Mouse (Mus musculus): ENCODE measurements at regions not wholly inside any gene's neighbourhood (a gene's known extent, or its start where the extent isn't known, plus 50 kb on each side); places are given as distances from the start of the nearest gene placed in this dataset.
A peak's percentile ranks its signal among the peaks of the same experiment; 100 is the strongest.

- H3K4me3 ChIP-seq: no peak overlapping the region
- no peak overlapping the region for H3K4me2 ChIP-seq (replicated peaks)
- H3K36me3 ChIP-seq: no peaks in the 10 kb centered on the region
- H3K27ac ChIP-seq: no peak overlapping the region
- no peak for ATAC-seq (ENCODE audit: low FRiP score, low read depth)
- 76% methylated on average over 10 of the region's 10 CpGs for WGBS
- H3K9me3 ChIP-seq: no peaks in the 10 kb centered on the region
- H3K27me3 ChIP-seq: no peaks in the 10 kb centered on the region; the same call in 1 of the 2 replicates
- H3K4me1 ChIP-seq: no peaks in the 10 kb centered on the region
- H3K9ac ChIP-seq: no peak overlapping the region
Measured at GRCm38 (mm10) chr3:34426955-34427354, 223.2 kb upstream of the Sox2 start.

- H3K4me3 ChIP-seq: no peak overlapping the region
- H3K4me2 ChIP-seq (replicated peaks): no peak overlapping the region
- no peaks in the 10 kb centered on the region for H3K4me1 ChIP-seq
- H3K9ac ChIP-seq: no peak overlapping the region
- H3K9me3 ChIP-seq: no peaks in the 10 kb centered on the region; the same call in 1 of the 2 replicates
- no peak overlapping the region for H3K27ac ChIP-seq
- ATAC-seq (ENCODE audit: low FRiP score, low read depth): no peak
- no peaks in the 10 kb centered on the region for H3K27me3 ChIP-seq
- 77% methylated on average over 3 of the region's 3 CpGs for WGBS
- no peaks in the 10 kb centered on the region for H3K36me3 ChIP-seq
Measured at GRCm38 (mm10) chr3:34411915-34412306, 238.3 kb upstream of the Sox2 start.

- Histone ChIP-seq H3K27me3 (no peaks in the 10 kb centered on the region), H3K36me3 (no peaks in the 10 kb centered on the region), H3K4me2 (replicated peaks) (no peak overlapping the region), H3K4me3 (no peak overlapping the region), H3K27ac (no peak overlapping the region), H3K4me1 (no peaks in the 10 kb centered on the region), H3K9me3 (no peaks in the 10 kb centered on the region; the same call in 1 of the 2 replicates), H3K9ac (no peak overlapping the region)
- WGBS: 74% methylated on average over 10 of the region's 10 CpGs
- no peak for ATAC-seq (ENCODE audit: low FRiP score, low read depth)
Measured at GRCm38 (mm10) chr3:34411142-34411914, 238.9 kb upstream of the Sox2 start.

GRCm38 (mm10) chr3:34403586-34403985 lies 246.6 kb upstream of the Sox2 start:
- WGBS: 84% methylated on average over 2 of the region's 2 CpGs
- no peak overlapping the region for H3K4me2 ChIP-seq (replicated peaks)
- H3K27me3 ChIP-seq: no peaks in the 10 kb centered on the region

GRCm38 (mm10) chr3:34391275-34391674 lies 258.9 kb upstream of the Sox2 start:
- H3K9ac ChIP-seq: no peak overlapping the region
- no peak overlapping the region for H3K27ac ChIP-seq
- no peaks in the 10 kb centered on the region for H3K27me3 ChIP-seq
- peaks cover 10% of the 10 kb centered on the region; the same call in 1 of the 2 replicates for H3K9me3 ChIP-seq
- no peaks in the 10 kb centered on the region for H3K36me3 ChIP-seq
- H3K4me1 ChIP-seq: no peaks in the 10 kb centered on the region
- WGBS: 86% methylated on average over 2 of the region's 2 CpGs
- no peak for ATAC-seq (ENCODE audit: low FRiP score, low read depth)
- no peak overlapping the region for H3K4me2 ChIP-seq (replicated peaks)
- no peak overlapping the region for H3K4me3 ChIP-seq

More at GRCm38 (mm10) chr3:34403586-34403985, 246.6 kb upstream of the Sox2 start:
- Histone ChIP-seq H3K4me3 (no peak overlapping the region), H3K9ac (no peak overlapping the region), H3K27ac (no peak overlapping the region), H3K36me3 (no peaks in the 10 kb centered on the region), H3K9me3 (no peaks in the 10 kb centered on the region), H3K4me1 (no peaks in the 10 kb centered on the region)
- no peak for ATAC-seq (ENCODE audit: low FRiP score, low read depth)

GRCm38 (mm10) chr3:34384965-34385505 lies 265.2 kb upstream of the Sox2 start:
- Histone ChIP-seq H3K9ac (no peak overlapping the region), H3K27ac (no peak overlapping the region), H3K9me3 (no peaks in the 10 kb centered on the region), H3K4me2 (replicated peaks) (no peak overlapping the region), H3K27me3 (no peaks in the 10 kb centered on the region), H3K4me3 (no peak overlapping the region), H3K4me1 (no peaks in the 10 kb centered on the region), H3K36me3 (no peaks in the 10 kb centered on the region)
- no peak for ATAC-seq (ENCODE audit: low FRiP score, low read depth)
- 79% methylated on average over 12 of the region's 12 CpGs for WGBS

- Histone ChIP-seq H3K4me1 (0 out of 2 replicates have a peak, but pooled peaks cover 2% of the 10 kb centered on the region), H3K4me2 (replicated peaks) (no peak overlapping the region), H3K36me3 (no peaks in the 10 kb centered on the region), H3K9ac (no peak overlapping the region), H3K9me3 (no peaks in the 10 kb centered on the region), H3K27me3 (no peaks in the 10 kb centered on the region), H3K27ac (no peak overlapping the region), H3K4me3 (no peak overlapping the region)
- no peak for ATAC-seq (ENCODE audit: low FRiP score, low read depth)
- 67% methylated on average over 2 of the region's 2 CpGs for WGBS
Measured at GRCm38 (mm10) chr3:34377913-34378312, 272.3 kb upstream of the Sox2 start.

- H3K9ac ChIP-seq: no peak overlapping the region
- WGBS: 73% methylated on average over 12 of the region's 12 CpGs
- no peak for ATAC-seq (ENCODE audit: low FRiP score, low read depth)
Measured at GRCm38 (mm10) chr3:34377329-34377728, 272.9 kb upstream of the Sox2 start.

GRCm38 (mm10) chr3:34371418-34371817 lies 278.8 kb upstream of the Sox2 start:
- Histone ChIP-seq H3K4me1 (no peaks in the 10 kb centered on the region), H3K27ac (no peak overlapping the region), H3K4me2 (replicated peaks) (no peak overlapping the region), H3K9ac (no peak overlapping the region), H3K36me3 (no peaks in the 10 kb centered on the region), H3K27me3 (no peaks in the 10 kb centered on the region), H3K9me3 (no peaks in the 10 kb centered on the region), H3K4me3 (no peak overlapping the region)
- 85% methylated on average over 2 of the region's 2 CpGs for WGBS
- ATAC-seq (ENCODE audit: low FRiP score, low read depth): no peak

More at GRCm38 (mm10) chr3:34377329-34377728, 272.9 kb upstream of the Sox2 start:
- Histone ChIP-seq H3K36me3 (no peaks in the 10 kb centered on the region), H3K27me3 (no peaks in the 10 kb centered on the region), H3K4me2 (replicated peaks) (no peak overlapping the region), H3K4me1 (0 out of 2 replicates have a peak, but pooled peaks cover 2% of the 10 kb centered on the region), H3K27ac (no peak overlapping the region), H3K9me3 (no peaks in the 10 kb centered on the region), H3K4me3 (no peak overlapping the region)

GRCm38 (mm10) chr3:34338100-34338499 lies 257.0 kb upstream of the Dnajc19 start:
- no peak for ATAC-seq (ENCODE audit: low FRiP score, low read depth)

GRCm38 (mm10) chr3:34333555-34333954 lies 252.4 kb upstream of the Dnajc19 start:
- Histone ChIP-seq H3K9me3 (no peaks in the 10 kb centered on the region), H3K27me3 (peaks cover 87% of the 10 kb centered on the region)
- WGBS: 82% methylated on average over 4 of the region's 4 CpGs

More at GRCm38 (mm10) chr3:34338100-34338499, 257.0 kb upstream of the Dnajc19 start:
- H3K4me3 ChIP-seq: no peak overlapping the region
- no peak overlapping the region for H3K9ac ChIP-seq
- H3K36me3 ChIP-seq: no peaks in the 10 kb centered on the region
- WGBS: 76% methylated on average over 9 of the region's 9 CpGs
- no peaks in the 10 kb centered on the region for H3K4me1 ChIP-seq
- H3K9me3 ChIP-seq: no peaks in the 10 kb centered on the region
- H3K4me2 ChIP-seq (replicated peaks): no peak overlapping the region
- no peak overlapping the region for H3K27ac ChIP-seq
- H3K27me3 ChIP-seq: peaks cover 59% of the 10 kb centered on the region

GRCm38 (mm10) chr3:34331889-34332276 lies 250.8 kb upstream of the Dnajc19 start:
- H3K4me2 ChIP-seq (replicated peaks): peak overlapping the region; percentile 48
- 12% methylated on average over 5 of the region's 5 CpGs for WGBS
- H3K27me3 ChIP-seq: peaks cover 88% of the 10 kb centered on the region
- ATAC-seq (ENCODE audit: low FRiP score, low read depth): peak; percentile 51; the same call in 1 of the 2 replicates
- H3K36me3 ChIP-seq: no peaks in the 10 kb centered on the region
- H3K4me3 ChIP-seq: no peak overlapping the region
- H3K9ac ChIP-seq: no peak overlapping the region
- H3K4me1 ChIP-seq: peaks cover 15% of the 10 kb centered on the region
- H3K27ac ChIP-seq: no peak overlapping the region
- no peaks in the 10 kb centered on the region for H3K9me3 ChIP-seq

More at GRCm38 (mm10) chr3:34333555-34333954, 252.4 kb upstream of the Dnajc19 start:
- no peak overlapping the region for H3K27ac ChIP-seq
- H3K4me3 ChIP-seq: no peak overlapping the region
- no peak overlapping the region for H3K9ac ChIP-seq
- H3K36me3 ChIP-seq: no peaks in the 10 kb centered on the region
- H3K4me2 ChIP-seq (replicated peaks): no peak overlapping the region
- H3K4me1 ChIP-seq: peaks cover 15% of the 10 kb centered on the region
- no peak for ATAC-seq (ENCODE audit: low FRiP score, low read depth)

All from limb, embryonic 13.5 days (tissue).